Mouse (Mus musculus) gastrocnemius, adult 2 months (tissue): ENCODE data around the gene Map6. TPM values are rescaled to one million over a fixed set of nuclear protein-coding genes. Genes with fewer than 3 reads are reported as not detected.
A peak's percentile ranks its signal among the peaks of the same experiment; 100 is the strongest.

Experiments
- DNase-seq: peaks from one replicate; pipeline ENCODE4 v3.0.0; 2022
- H3K27ac ChIP-seq: fragments of 200-600 bp; 2 replicates; pipeline ENCODE4 v1.8.1; 2022; ENCODE audit warnings: mild to moderate bottlenecking
- H3K4me3 ChIP-seq: fragments of 200-600 bp; 2 replicates; pipeline ENCODE4 v1.8.1; 2022; ENCODE audit warnings: mild to moderate bottlenecking, moderate library complexity
- CTCF ChIP-seq: fragments of 200-600 bp; IDR thresholded peaks from 2 replicates; pipeline ENCODE4 v1.8.1; 2022; ENCODE audit warnings: antibody characterized with exemption, mild to moderate bottlenecking, moderate library complexity
- intact Hi-C: fragments of 180-260 bp; cut with DNase I; formaldehyde crosslinking; loops from one replicate; pipeline ENCODE4 v1.15.1; 2025
- total RNA-seq, 2 experiments: library from RNA; stranded (reverse); gene quantifications; 2 replicates each; pipeline ENCODE4 v1.2.3; 2021

Gene Map6
- total RNA-seq, 2 experiments from 2014 or later = 2.6 to 5.2 TPM

GRCm38 (mm10) chr7:99304949-99305372 is 37.7 kb downstream of the Map6 start:
- no peak overlapping the region for H3K4me3 ChIP-seq
- no peak for TF ChIP-seq CTCF
- H3K27ac ChIP-seq = peak overlapping the region; percentile 66
- intact Hi-C loops = no loop called here
- peak; percentile 90 for DNase-seq

DNA sequence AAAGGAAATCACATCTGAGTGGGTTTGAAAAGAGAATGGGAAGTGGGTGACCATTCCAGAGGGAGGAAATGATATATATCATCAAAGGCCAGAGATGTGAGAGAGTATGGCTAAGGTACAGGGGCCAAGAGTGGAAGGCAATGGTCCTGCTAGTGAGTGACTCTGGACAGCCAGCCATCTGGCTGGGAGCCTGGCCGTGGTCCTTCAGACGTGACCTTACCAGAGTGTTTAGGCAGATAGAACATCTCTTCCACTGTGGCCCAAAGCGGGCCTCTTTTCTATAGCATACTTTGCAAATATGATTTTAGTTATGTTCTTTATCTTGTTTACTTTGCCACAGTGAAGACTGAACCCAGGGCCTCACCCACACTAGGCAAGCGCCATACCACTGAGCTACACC is 38.4 kb downstream of the Map6 start:
- intact Hi-C loops = no loop called here
- TF ChIP-seq CTCF = no peak
- Histone ChIP-seq H3K4me3 (no peak overlapping the region), H3K27ac (no peak overlapping the region; the same call in 1 of the 2 replicates)
- DNase-seq = no peak

DNA sequence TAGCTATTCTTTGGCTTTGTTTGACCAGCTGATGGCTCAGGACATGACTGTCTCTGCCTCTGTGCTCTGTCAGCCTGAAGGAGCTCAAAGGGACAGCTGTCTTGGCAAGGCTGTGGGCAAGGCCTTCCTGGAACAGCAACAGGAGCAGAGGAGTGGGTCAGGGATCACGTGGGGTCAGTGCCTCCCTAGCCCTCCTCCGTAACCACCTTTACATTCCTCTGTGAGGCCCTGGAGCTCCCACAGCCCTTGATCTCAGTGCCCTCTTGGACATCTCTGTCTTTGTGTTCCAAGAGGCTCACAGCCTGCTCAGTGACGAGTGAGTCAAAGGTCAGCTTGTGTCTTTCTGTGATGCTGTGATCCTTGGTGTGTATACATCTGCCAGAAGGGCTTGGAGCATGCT is 39.4 kb downstream of the Map6 start:
- no peak for TF ChIP-seq CTCF
- no peak for DNase-seq
- intact Hi-C loops = no loop called here
- Histone ChIP-seq H3K4me3 (no peak overlapping the region), H3K27ac (peak overlapping the region; percentile 49)

DNA sequence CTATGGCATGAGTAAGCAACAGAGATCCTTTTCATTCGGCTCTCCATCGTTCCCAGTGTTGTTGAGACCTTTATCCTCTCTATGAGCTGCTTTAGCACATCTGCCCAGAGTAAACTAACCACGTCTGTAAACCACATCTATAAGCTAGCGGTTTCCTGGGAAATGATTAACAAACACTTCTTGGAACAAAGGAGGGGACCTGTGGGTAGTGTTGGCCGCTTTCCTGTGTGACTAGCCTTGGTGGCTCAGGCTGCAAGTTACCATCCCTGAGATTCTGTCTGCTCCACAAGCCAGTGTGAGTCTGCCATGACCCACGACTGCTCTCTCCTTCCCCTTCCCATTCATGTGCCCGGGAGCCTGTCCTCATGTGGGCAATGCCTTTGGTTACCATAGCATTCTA is 44.2 kb downstream of the Map6 start:
- Histone ChIP-seq H3K4me3 (no peak overlapping the region), H3K27ac (no peak overlapping the region)
- no peak for DNase-seq
- no peak for TF ChIP-seq CTCF
- intact Hi-C loops = no loop called here

GRCm38 (mm10) chr7:99312058-99312457 is 44.8 kb downstream of the Map6 start:
- no peak for TF ChIP-seq CTCF
- no peak overlapping the region for H3K4me3 ChIP-seq
- H3K27ac ChIP-seq = no peak overlapping the region
- intact Hi-C loops = no loop called here
- no peak for DNase-seq

GRCm38 (mm10) chr7:99312671-99313143 is 45.5 kb downstream of the Map6 start:
- intact Hi-C loops = no loop called here
- no peak for TF ChIP-seq CTCF
- Histone ChIP-seq H3K27ac (no peak overlapping the region), H3K4me3 (no peak overlapping the region)
- no peak for DNase-seq

DNA sequence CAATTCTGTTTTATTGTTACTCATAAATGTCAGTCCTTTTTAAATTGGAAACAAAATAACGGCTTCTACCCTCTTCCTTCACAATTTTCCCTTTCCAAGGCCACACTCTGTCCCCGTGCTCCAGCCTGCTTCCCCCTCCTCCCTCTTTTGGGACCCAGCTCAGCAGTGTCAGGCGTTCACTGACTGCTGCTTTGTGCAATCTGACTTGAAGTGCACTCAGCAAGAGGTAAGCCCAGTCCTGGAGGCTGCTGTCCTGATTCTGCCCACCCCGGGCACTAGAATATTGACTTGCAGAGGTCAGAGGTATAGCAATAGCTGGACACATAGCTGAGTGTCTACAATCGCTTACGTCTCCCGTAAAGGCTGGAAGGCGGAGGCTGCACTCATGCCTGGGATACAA is 46.0 kb downstream of the Map6 start:
- Histone ChIP-seq H3K27ac (no peak overlapping the region), H3K4me3 (no peak overlapping the region)
- TF ChIP-seq CTCF = no peak
- intact Hi-C loops = no loop called here
- DNase-seq = no peak

GRCm38 (mm10) chr7:99314565-99314964 is 47.3 kb downstream of the Map6 start:
- Histone ChIP-seq H3K27ac (no peak overlapping the region), H3K4me3 (no peak overlapping the region)
- TF ChIP-seq CTCF = no peak
- no peak for DNase-seq
- intact Hi-C loops = no loop called here

- Histone ChIP-seq H3K4me3 (no peak overlapping the region), H3K27ac (no peak overlapping the region)
- no peak for TF ChIP-seq CTCF
- DNase-seq = no peak
- intact Hi-C loops = no loop called here
Observed at GRCm38 (mm10) chr7:99316207-99316606, 49.0 kb downstream of the Map6 start.

- Histone ChIP-seq H3K27ac (no peak overlapping the region), H3K4me3 (no peak overlapping the region)
- TF ChIP-seq CTCF = no peak
- no peak for DNase-seq
- intact Hi-C loops = no loop called here
Observed at GRCm38 (mm10) chr7:99317475-99317874, 50.2 kb downstream of the Map6 start.

- intact Hi-C loops = no loop called here
- Histone ChIP-seq H3K4me3 (no peak overlapping the region), H3K27ac (no peak overlapping the region)
- no peak for DNase-seq
- no peak for TF ChIP-seq CTCF
Observed at GRCm38 (mm10) chr7:99320524-99320923, 53.3 kb downstream of the Map6 start.

- DNase-seq = no peak
- no peak overlapping the region for H3K27ac ChIP-seq
- intact Hi-C loops = no loop called here
- no peak overlapping the region for H3K4me3 ChIP-seq
- no peak for TF ChIP-seq CTCF
Observed at GRCm38 (mm10) chr7:99322691-99323320, 55.6 kb downstream of the Map6 start.

GRCm38 (mm10) chr7:99323321-99323700 is 56.1 kb downstream of the Map6 start:
- no peak overlapping the region for H3K27ac ChIP-seq
- intact Hi-C loops = no loop called here
- DNase-seq = no peak
- no peak overlapping the region for H3K4me3 ChIP-seq
- TF ChIP-seq CTCF = no peak

DNA sequence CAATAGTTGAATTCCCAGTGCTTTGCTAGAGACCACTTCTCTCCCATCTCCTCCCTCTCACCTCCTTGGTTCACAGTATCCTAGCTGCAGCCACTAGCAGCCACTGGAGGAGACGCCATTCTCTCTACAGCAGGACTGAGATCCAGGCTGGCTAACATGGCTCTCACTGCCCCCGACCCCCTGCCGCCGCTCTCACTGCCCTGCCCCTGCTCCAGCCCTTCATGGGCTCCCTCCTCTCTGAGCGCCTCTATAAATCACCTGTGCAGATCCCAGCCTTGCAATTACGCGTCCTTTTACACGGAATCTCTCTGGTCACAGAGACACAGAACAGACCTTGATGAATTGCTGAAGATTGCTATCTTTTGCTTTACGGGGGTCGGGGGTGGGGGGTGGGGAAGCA is 57.6 kb downstream of the Map6 start:
- Histone ChIP-seq H3K4me3 (no peak overlapping the region), H3K27ac (no peak overlapping the region)
- intact Hi-C loops = no loop called here
- TF ChIP-seq CTCF = no peak
- DNase-seq = no peak

GRCm38 (mm10) chr7:99326128-99326527 is 58.9 kb downstream of the Map6 start:
- Histone ChIP-seq H3K4me3 (no peak overlapping the region), H3K27ac (no peak overlapping the region)
- no peak for TF ChIP-seq CTCF
- intact Hi-C loops = no loop called here
- peak; percentile 55 for DNase-seq
